In the genomic region with DNA sequence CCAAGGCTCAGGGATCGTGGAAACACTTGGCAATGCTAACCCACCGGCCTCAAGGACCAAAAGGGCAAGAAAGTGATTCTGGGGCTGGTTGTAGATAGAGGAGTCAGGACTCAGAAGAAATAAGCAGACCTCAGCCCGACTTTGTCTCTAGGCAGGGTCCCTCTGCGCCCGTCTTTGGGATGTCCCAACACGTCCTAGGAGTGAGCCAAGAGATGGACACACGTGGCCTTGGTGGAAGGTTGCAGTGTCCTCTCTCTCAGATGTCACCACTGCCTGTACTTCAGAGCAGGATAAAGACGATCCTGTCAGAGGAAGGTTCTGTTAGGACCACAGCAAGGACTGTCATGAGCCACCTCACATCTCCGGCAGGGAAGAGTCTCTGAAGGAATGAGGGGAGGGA, we compare ENCODE assay signal across 15 mouse cellular contexts. TPM values are rescaled to one million over a fixed set of nuclear protein-coding genes. Genes with fewer than 3 reads are reported as not detected.
DNase-seq lines count a peak whose midpoint lies in the region; ATAC-seq lines count a peak whose summit lies in the region.
"Had no signal": no experiment of that assay in that cellular context is flagged by ENCODE, and none has a peak within 500 bp of the region (broad histone marks: within the 10 kb centered on the region; RNA-seq: fewer than 3 reads in every experiment).

No protein-coding gene starts in this region.

- 48% methylated on average over 9 of the region's 9 CpGs for WGBS in heart, embryonic 10.5 days
- WGBS in limb, embryonic 12.5 days = 58% methylated on average over 9 of the region's 9 CpGs
- 64% methylated on average over 9 of the region's 9 CpGs for WGBS in limb, embryonic 10.5 days
- WGBS in embryonic facial prominence, embryonic 10.5 days = 59% methylated on average over 9 of the region's 9 CpGs

- H3K27me3 ChIP-seq in heart, embryonic 10.5 days (ENCODE audit: insufficient read depth, poor library complexity, severe bottlenecking) = no peaks in the 10 kb centered on the region
- H3K27me3 ChIP-seq in limb, embryonic 12.5 days = peaks cover 7% of the 10 kb centered on the region; the same call in 1 of the 2 replicates
- H3K27me3 ChIP-seq in limb, embryonic 10.5 days (ENCODE audit: low read depth, poor library complexity, severe bottlenecking) = peaks cover 15% of the 10 kb centered on the region; the same call in 1 of the 2 replicates
- peaks cover 6% of the 10 kb centered on the region for H3K27me3 ChIP-seq in embryonic facial prominence, embryonic 10.5 days (replicated peaks; ENCODE audit: low read depth, poor library complexity, severe bottlenecking)

- H3K9me3 ChIP-seq in heart, embryonic 10.5 days = no peaks in the 10 kb centered on the region
- no peaks in the 10 kb centered on the region for H3K9me3 ChIP-seq in limb, embryonic 12.5 days
- H3K9me3 ChIP-seq in limb, embryonic 10.5 days (replicated peaks) = no peaks in the 10 kb centered on the region
- H3K9me3 ChIP-seq in embryonic facial prominence, embryonic 10.5 days = no peaks in the 10 kb centered on the region
- H3K9me3 ChIP-seq: midbrain, embryonic 12.5 days had no signal

- peaks cover 11% of the 10 kb centered on the region for H3K4me1 ChIP-seq in heart, embryonic 10.5 days
- H3K4me1 ChIP-seq in limb, embryonic 12.5 days (replicated peaks) = peaks cover 18% of the 10 kb centered on the region
- peaks cover 18% of the 10 kb centered on the region for H3K4me1 ChIP-seq in limb, embryonic 10.5 days
- peaks cover 21% of the 10 kb centered on the region for H3K4me1 ChIP-seq in embryonic facial prominence, embryonic 10.5 days

- DNase-seq in heart, embryonic 10.5 days (ENCODE audit: low spot score) = no peak
- DNase-seq in heart, postnatal 25 days (ENCODE audit: low spot score) = no peak
- DNase-seq in limb, embryonic 10.5 days (ENCODE audit: low spot score) = no peak
- DNase-seq in ES-CJ7 (ENCODE audit: low read depth, low spot score) = peak; percentile 39
- no peak for DNase-seq in embryonic facial prominence, embryonic 10.5 days (ENCODE audit: low spot score)
- no peak for DNase-seq in right cerebral cortex, postnatal 4 days
- DNase-seq: forebrain, postnatal 0 days; lung, postnatal 36 days; thymus, postnatal 25 days had no signal

- ATAC-seq in limb, embryonic 12.5 days (ENCODE audit: insufficient number of reproducible peaks, insufficient read depth, low FRiP score, low TSS enrichment, low read depth) = no peak
- ATAC-seq in cerebellum, adult (ENCODE audit: insufficient number of reproducible peaks, low FRiP score, low TSS enrichment) = no peak
- ATAC-seq: forebrain, postnatal 0 days had no signal

- 0 out of 2 replicates have a peak overlapping the region, but pooled peaks have one; percentile 9 for H3K4me3 ChIP-seq in heart, embryonic 10.5 days
- no peak overlapping the region for H3K4me3 ChIP-seq in limb, embryonic 12.5 days (replicated peaks)
- no peak overlapping the region for H3K4me3 ChIP-seq in limb, embryonic 10.5 days
- H3K4me3 ChIP-seq in embryonic facial prominence, embryonic 10.5 days = peak overlapping the region; percentile 17; the same call in 1 of the 2 replicates
- H3K4me3 ChIP-seq: layer of hippocampus, adult 2 months; midbrain, embryonic 12.5 days had no signal

- H3K9ac ChIP-seq in limb, embryonic 12.5 days (replicated peaks) = peak overlapping the region; percentile 42; the same call in 1 of the 2 replicates
- H3K9ac ChIP-seq: forebrain, postnatal 0 days; liver, embryonic 14.5 days; midbrain, embryonic 12.5 days had no signal

- H3K4me2 ChIP-seq in limb, embryonic 12.5 days = no peak overlapping the region
- H3K4me2 ChIP-seq: midbrain, embryonic 12.5 days had no signal

- intact Hi-C loops in heart, postnatal 25 days (cut with DNase I) = no loop called here

- no peaks in the 10 kb centered on the region for H3K36me3 ChIP-seq in heart, embryonic 10.5 days
- no peaks in the 10 kb centered on the region for H3K36me3 ChIP-seq in limb, embryonic 12.5 days
- no peaks in the 10 kb centered on the region for H3K36me3 ChIP-seq in limb, embryonic 10.5 days
- H3K36me3 ChIP-seq in embryonic facial prominence, embryonic 10.5 days (replicated peaks) = no peaks in the 10 kb centered on the region
- H3K36me3 ChIP-seq: midbrain, embryonic 12.5 days had no signal

- no peak overlapping the region; the same call in none of the 2 replicates for H3K27ac ChIP-seq in heart, embryonic 10.5 days
- H3K27ac ChIP-seq in limb, embryonic 12.5 days = no peak overlapping the region; the same call in 1 of the 2 replicates
- H3K27ac ChIP-seq in limb, embryonic 10.5 days = no peak overlapping the region
- H3K27ac ChIP-seq in embryonic facial prominence, embryonic 10.5 days (replicated peaks) = no peak overlapping the region
- H3K27ac ChIP-seq: layer of hippocampus, adult 2 months; liver, embryonic 14.5 days; midbrain, embryonic 12.5 days had no signal

RNA-seq across cellular contexts. Expression of a gene that starts 5.9 kb away (rescaled TPM):
- 89.6 and 101 TPM in 2 replicates for polyA plus RNA-seq in heart, embryonic 10.5 days (2016; fragmentation: Nextera tagmentation; extraction: Ambion mirVana)
- total RNA-seq in heart, postnatal 25 days (2021) = 100 to 1,000 TPM; 119 to 139 TPM
- polyA plus RNA-seq in limb, embryonic 12.5 days (2016; fragmentation: Nextera tagmentation; extraction: Ambion mirVana) = 71.5 and 71.6 TPM in 2 replicates
- 72.5 and 74.9 TPM in 2 replicates for polyA plus RNA-seq in limb, embryonic 10.5 days (2016; fragmentation: Nextera tagmentation; extraction: Ambion mirVana)
- polyA plus RNA-seq in embryonic facial prominence, embryonic 10.5 days (2016; fragmentation: Nextera tagmentation; extraction: Ambion mirVana) = 81.8 and 83.5 TPM in 2 replicates

RNA-seq across cellular contexts. Expression of a gene that starts 29.2 kb away (rescaled TPM):
- polyA plus RNA-seq in heart, embryonic 10.5 days (2016; fragmentation: Nextera tagmentation; extraction: Ambion mirVana) = 10.8 and 11.6 TPM in 2 replicates
- 10 to 100 TPM; 22.0 to 22.2 TPM for total RNA-seq in heart, postnatal 25 days (2021)
- 11.1 and 11.2 TPM in 2 replicates for polyA plus RNA-seq in limb, embryonic 12.5 days (2016; fragmentation: Nextera tagmentation; extraction: Ambion mirVana)
- 11.4 and 13.0 TPM in 2 replicates for polyA plus RNA-seq in limb, embryonic 10.5 days (2016; fragmentation: Nextera tagmentation; extraction: Ambion mirVana)
- polyA plus RNA-seq in embryonic facial prominence, embryonic 10.5 days (2016; fragmentation: Nextera tagmentation; extraction: Ambion mirVana) = 12.5 and 13.6 TPM in 2 replicates

RNA-seq across cellular contexts. Expression of a gene that starts 35.0 kb away (rescaled TPM):
- 21.2 and 25.7 TPM in 2 replicates for polyA plus RNA-seq in heart, embryonic 10.5 days (2016; fragmentation: Nextera tagmentation; extraction: Ambion mirVana)
- 10 to 100 TPM; 33.6 to 38.0 TPM for total RNA-seq in heart, postnatal 25 days (2021)
- polyA plus RNA-seq in limb, embryonic 12.5 days (2016; fragmentation: Nextera tagmentation; extraction: Ambion mirVana) = 22.7 and 23.7 TPM in 2 replicates
- 16.6 and 17.2 TPM in 2 replicates for polyA plus RNA-seq in limb, embryonic 10.5 days (2016; fragmentation: Nextera tagmentation; extraction: Ambion mirVana)
- 25.5 and 26.3 TPM in 2 replicates for polyA plus RNA-seq in embryonic facial prominence, embryonic 10.5 days (2016; fragmentation: Nextera tagmentation; extraction: Ambion mirVana)

RNA-seq across cellular contexts. Expression of a gene that starts 35.6 kb away (rescaled TPM):
- 0.33 and 0.38 TPM in 2 replicates for polyA plus RNA-seq in heart, embryonic 10.5 days (2016; fragmentation: Nextera tagmentation; extraction: Ambion mirVana)
- total RNA-seq in heart, postnatal 25 days (2021) = 10 to 100 TPM in 1 of 2 experiments, 1 to 10 TPM in 1; 9.4 to 12.0 TPM
- 0.69 and 0.96 TPM in 2 replicates for polyA plus RNA-seq in limb, embryonic 12.5 days (2016; fragmentation: Nextera tagmentation; extraction: Ambion mirVana)
- polyA plus RNA-seq in limb, embryonic 10.5 days (2016; fragmentation: Nextera tagmentation; extraction: Ambion mirVana) = 0.15 and 0.38 TPM in 2 replicates
- polyA plus RNA-seq in embryonic facial prominence, embryonic 10.5 days (2016; fragmentation: Nextera tagmentation; extraction: Ambion mirVana) = 0.12 and 0.39 TPM in 2 replicates

RNA-seq across cellular contexts. Expression of a gene that starts 44.5 kb away (rescaled TPM):
- 0.24 TPM in 1 of 2 replicates, not detected in the other for polyA plus RNA-seq in heart, embryonic 10.5 days (2016; fragmentation: Nextera tagmentation; extraction: Ambion mirVana)
- not detected for total RNA-seq in heart, postnatal 25 days (2021)
- polyA plus RNA-seq in limb, embryonic 12.5 days (2016; fragmentation: Nextera tagmentation; extraction: Ambion mirVana) = 2.0 and 2.4 TPM in 2 replicates
- polyA plus RNA-seq in limb, embryonic 10.5 days (2016; fragmentation: Nextera tagmentation; extraction: Ambion mirVana) = 0.97 and 2.1 TPM in 2 replicates
- polyA plus RNA-seq in embryonic facial prominence, embryonic 10.5 days (2016; fragmentation: Nextera tagmentation; extraction: Ambion mirVana) = 0.98 and 1.3 TPM in 2 replicates
- total RNA-seq: forebrain, postnatal 0 days; layer of hippocampus, adult 2 months had no signal
- polyA plus RNA-seq: forebrain, postnatal 0 days; heart, postnatal 0 days; liver, embryonic 14.5 days had no signal

Comparison
In these comparisons a context has a peak if more than half of its experiments do, and no peak if none do; other contexts are left out.
1. H3K4me3 ChIP-seq: peak in heart, embryonic 10.5 days (single experiment) and embryonic facial prominence, embryonic 10.5 days (single experiment); none in limb, embryonic 12.5 days (single experiment) and limb, embryonic 10.5 days (single experiment).